Mouse (Mus musculus) C2C12 (cell line): ENCODE results near the gene Cecr2.

ENCODE experiments used
- CTCF ChIP-seq: IDR thresholded peaks from one replicate; pipeline ENCODE4 v1.5.1; 2011; ENCODE audit not compliant: control insufficient read depth, insufficient read depth, insufficient read length
- MAX ChIP-seq: IDR thresholded peaks from one replicate; pipeline ENCODE4 v1.6.1; 2011; ENCODE audit warnings: mild to moderate bottlenecking, control low read depth

GRCm38 (mm10) chr6:120773149-120773628 is 107.0 kb downstream of the Cecr2 start, which contains the start of gene Slc25a18:
- no peak for TF ChIP-seq CTCF
- TF ChIP-seq MAX: no peak
